Mouse (Mus musculus): ENCODE measurements around the gene Ly75. TPM values are rescaled to one million over a fixed set of nuclear protein-coding genes. Genes with fewer than 3 reads are reported as not detected.

The Ly75 gene
- polyA plus RNA-seq, 1 experiment: 20.8 TPM

DNA sequence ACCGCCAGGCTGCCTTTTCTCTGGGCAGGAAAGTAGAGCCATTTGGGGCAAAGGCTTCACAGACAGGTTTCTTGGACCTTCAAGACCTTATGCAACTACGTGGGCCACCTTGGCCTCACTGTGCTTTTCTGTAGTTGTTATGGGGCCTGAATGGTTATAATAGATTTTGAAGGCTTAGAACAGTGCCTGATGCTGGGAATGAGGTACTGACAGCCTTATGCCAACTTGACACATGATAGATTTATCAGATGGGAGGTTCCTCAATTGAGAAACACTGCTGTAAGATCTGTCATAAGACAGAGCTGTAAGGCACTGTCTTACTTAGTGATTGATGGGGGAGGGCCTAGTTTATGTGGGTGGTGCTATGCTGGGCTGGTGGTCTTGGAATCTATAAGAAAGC is 15.9 kb downstream of the Ly75 start:
- H3K27me3 ChIP-seq (ENCODE audit: control insufficient read depth, insufficient read depth, low read length): no peaks in the 10 kb centered on the region
- TF ChIP-seq POLR2A (IDR thresholded peaks at IDR 0.05; ENCODE audit: control insufficient read depth, extremely low read depth, insufficient read depth, low read length, poor library complexity) (no peak), CTCF (IDR thresholded peaks at IDR 0.05; ENCODE audit: borderline replicate concordance, control insufficient read depth, extremely low read depth, insufficient read depth, low read length, poor library complexity) (no peak)
- no peak overlapping the region for H3K27ac ChIP-seq (ENCODE audit: control insufficient read depth, insufficient read depth, low read length)
- H3K4me3 ChIP-seq (ENCODE audit: control insufficient read depth, insufficient read depth, low read length): no peak overlapping the region
- 98% methylated on average over 2 of the region's 2 CpGs for WGBS
- H3K36me3 ChIP-seq (ENCODE audit: control insufficient read depth, insufficient read depth, low read length): no peaks in the 10 kb centered on the region
- H3K4me1 ChIP-seq (replicated peaks; ENCODE audit: control insufficient read depth, insufficient read depth, low read length): no peaks in the 10 kb centered on the region; the same call in 1 of the 2 replicates
- no peak for DNase-seq

DNA sequence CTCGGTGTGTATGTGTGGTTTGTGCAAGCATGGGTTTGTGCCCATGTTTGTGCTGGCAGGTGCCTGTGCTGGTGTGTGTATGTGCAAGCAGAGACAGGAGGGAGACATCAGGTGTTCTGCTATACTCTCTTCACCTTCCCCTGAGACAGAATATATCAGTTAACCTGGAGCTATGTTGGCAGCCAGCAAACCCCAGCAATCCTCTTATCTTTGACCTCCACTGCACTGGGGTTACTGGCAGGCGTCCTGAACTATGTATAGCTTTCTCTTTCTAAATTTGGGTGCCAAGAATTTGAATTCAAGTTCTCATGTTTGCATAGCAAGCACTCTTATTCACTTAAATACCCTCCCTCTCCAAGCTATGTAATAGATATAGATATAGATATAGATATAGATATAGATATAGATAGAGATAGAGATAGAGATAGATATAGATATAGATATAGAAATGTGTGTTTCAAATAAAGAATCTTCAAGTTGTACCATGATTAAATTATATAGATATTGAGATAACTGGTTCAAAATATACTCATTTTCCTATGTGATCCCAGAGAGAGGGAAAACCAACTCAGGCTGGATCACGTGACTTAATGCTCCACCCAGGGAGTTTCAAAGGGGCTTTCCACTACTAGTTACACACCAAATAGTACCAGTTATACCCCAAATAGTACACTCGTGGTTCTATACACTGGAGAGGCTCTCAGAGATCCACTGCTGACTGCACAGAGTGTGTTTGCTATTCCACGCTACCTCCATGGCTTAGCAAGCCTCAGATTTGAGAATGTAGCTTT is 17.1 kb downstream of the Ly75 start:
- no peaks in the 10 kb centered on the region; the same call in 1 of the 2 replicates for H3K4me1 ChIP-seq (replicated peaks; ENCODE audit: control insufficient read depth, insufficient read depth, low read length)
- TF ChIP-seq CTCF (IDR thresholded peaks at IDR 0.05; ENCODE audit: borderline replicate concordance, control insufficient read depth, extremely low read depth, insufficient read depth, low read length, poor library complexity) (no peak), POLR2A (IDR thresholded peaks at IDR 0.05; ENCODE audit: control insufficient read depth, extremely low read depth, insufficient read depth, low read length, poor library complexity) (no peak)
- H3K27me3 ChIP-seq (ENCODE audit: control insufficient read depth, insufficient read depth, low read length): no peaks in the 10 kb centered on the region
- no peak overlapping the region for H3K27ac ChIP-seq (ENCODE audit: control insufficient read depth, insufficient read depth, low read length)
- H3K4me3 ChIP-seq (ENCODE audit: control insufficient read depth, insufficient read depth, low read length): no peak overlapping the region
- no peak for DNase-seq
- 92% methylated on average over 5 of the region's 5 CpGs for WGBS
- no peaks in the 10 kb centered on the region for H3K36me3 ChIP-seq (ENCODE audit: control insufficient read depth, insufficient read depth, low read length)

DNA sequence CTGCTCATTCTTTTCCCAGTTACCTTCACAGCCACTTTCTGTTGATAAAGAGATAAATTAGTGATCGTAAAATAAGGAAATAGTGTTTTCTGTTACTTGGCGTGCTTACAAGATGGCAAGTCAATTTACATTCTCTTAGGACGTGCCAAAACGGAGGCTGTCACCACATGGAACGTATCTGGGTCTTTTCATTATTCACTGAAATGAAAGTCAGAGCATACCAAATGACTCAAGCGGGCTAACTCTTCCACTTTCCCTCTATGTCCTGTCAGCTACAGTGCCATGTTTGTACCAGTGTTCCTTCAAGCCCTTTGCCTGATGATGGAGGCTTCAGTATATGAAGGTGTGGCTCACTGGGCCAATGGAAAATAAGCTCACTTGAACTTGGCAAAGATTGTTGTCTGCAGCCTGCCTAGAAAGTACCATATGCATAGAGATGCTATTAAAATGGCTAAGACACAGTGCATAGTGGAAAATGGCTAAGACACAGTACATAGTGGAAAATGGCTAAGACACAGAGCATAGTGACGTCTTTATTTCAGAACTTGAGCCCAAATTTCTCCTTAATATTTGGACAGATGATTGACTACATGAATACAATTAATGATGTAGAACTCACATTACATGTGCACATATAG is 17.8 kb downstream of the Ly75 start:
- Histone ChIP-seq H3K4me1 (replicated peaks; ENCODE audit: control insufficient read depth, insufficient read depth, low read length) (no peaks in the 10 kb centered on the region; the same call in 1 of the 2 replicates), H3K36me3 (ENCODE audit: control insufficient read depth, insufficient read depth, low read length) (no peaks in the 10 kb centered on the region), H3K4me3 (ENCODE audit: control insufficient read depth, insufficient read depth, low read length) (no peak overlapping the region), H3K27me3 (ENCODE audit: control insufficient read depth, insufficient read depth, low read length) (no peaks in the 10 kb centered on the region), H3K27ac (ENCODE audit: control insufficient read depth, insufficient read depth, low read length) (no peak overlapping the region)
- 96% methylated on average over 7 of the region's 7 CpGs for WGBS
- DNase-seq: no peak
- TF ChIP-seq CTCF (IDR thresholded peaks at IDR 0.05; ENCODE audit: borderline replicate concordance, control insufficient read depth, extremely low read depth, insufficient read depth, low read length, poor library complexity) (no peak), POLR2A (IDR thresholded peaks at IDR 0.05; ENCODE audit: control insufficient read depth, extremely low read depth, insufficient read depth, low read length, poor library complexity) (no peak)

DNA sequence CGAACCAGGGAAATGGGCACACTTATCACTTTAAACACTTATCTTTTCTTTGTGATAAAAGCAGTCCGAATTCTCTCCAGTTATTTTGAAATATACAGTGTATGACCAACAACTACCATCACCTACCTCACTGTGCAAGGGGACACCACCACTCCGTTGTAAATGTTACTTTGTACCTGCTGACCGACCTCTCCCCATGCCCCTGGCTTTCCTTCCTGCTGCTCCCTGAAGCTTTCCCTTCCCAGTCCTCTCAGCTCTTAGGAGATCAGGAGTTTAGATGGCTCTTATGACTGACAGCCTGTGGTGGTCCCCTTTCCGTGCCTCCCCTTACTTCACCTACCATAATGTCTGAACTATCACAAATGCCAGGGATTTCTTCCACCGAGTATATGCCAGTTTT is 21.0 kb downstream of the Ly75 start:
- Histone ChIP-seq H3K4me3 (ENCODE audit: control insufficient read depth, insufficient read depth, low read length) (no peak overlapping the region), H3K27ac (ENCODE audit: control insufficient read depth, insufficient read depth, low read length) (no peak overlapping the region), H3K36me3 (ENCODE audit: control insufficient read depth, insufficient read depth, low read length) (peaks cover under 1% of the 10 kb centered on the region; the same call in 1 of the 2 replicates), H3K27me3 (ENCODE audit: control insufficient read depth, insufficient read depth, low read length) (no peaks in the 10 kb centered on the region), H3K4me1 (replicated peaks; ENCODE audit: control insufficient read depth, insufficient read depth, low read length) (peaks cover 1% of the 10 kb centered on the region; the same call in 1 of the 2 replicates)
- WGBS: 97% methylated on average over 6 of the region's 6 CpGs
- TF ChIP-seq POLR2A (IDR thresholded peaks at IDR 0.05; ENCODE audit: control insufficient read depth, extremely low read depth, insufficient read depth, low read length, poor library complexity): no peak
- no peak for TF ChIP-seq CTCF (IDR thresholded peaks at IDR 0.05; ENCODE audit: borderline replicate concordance, control insufficient read depth, extremely low read depth, insufficient read depth, low read length, poor library complexity)
- DNase-seq: no peak

DNA sequence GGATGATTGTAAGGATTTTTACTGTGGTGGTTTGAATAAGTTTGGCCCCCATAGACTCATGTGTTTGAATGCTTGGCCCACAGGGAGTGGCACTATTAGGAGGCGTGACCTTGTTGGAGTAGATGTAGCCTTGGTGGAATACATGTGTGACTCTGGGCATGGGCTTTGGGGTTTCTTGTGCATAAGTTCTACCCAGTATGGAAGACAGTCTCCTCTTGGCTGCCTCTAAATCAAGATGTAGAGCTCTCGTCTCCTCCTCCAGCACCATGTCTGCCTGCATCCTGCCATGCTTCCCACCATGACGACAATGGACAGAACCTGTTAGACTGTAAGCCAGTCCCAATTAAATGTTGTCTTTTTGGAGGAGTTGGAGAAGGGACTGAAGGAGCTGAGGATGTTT is 23.3 kb downstream of the Ly75 start:
- Histone ChIP-seq H3K27me3 (ENCODE audit: control insufficient read depth, insufficient read depth, low read length) (no peaks in the 10 kb centered on the region), H3K27ac (ENCODE audit: control insufficient read depth, insufficient read depth, low read length) (no peak overlapping the region), H3K4me1 (replicated peaks; ENCODE audit: control insufficient read depth, insufficient read depth, low read length) (peaks cover 2% of the 10 kb centered on the region; the same call in 1 of the 2 replicates), H3K36me3 (ENCODE audit: control insufficient read depth, insufficient read depth, low read length) (peaks cover 8% of the 10 kb centered on the region), H3K4me3 (ENCODE audit: control insufficient read depth, insufficient read depth, low read length) (no peak overlapping the region)
- 99% methylated on average over 3 of the region's 3 CpGs for WGBS
- TF ChIP-seq CTCF (IDR thresholded peaks at IDR 0.05; ENCODE audit: borderline replicate concordance, control insufficient read depth, extremely low read depth, insufficient read depth, low read length, poor library complexity) (no peak), POLR2A (IDR thresholded peaks at IDR 0.05; ENCODE audit: control insufficient read depth, extremely low read depth, insufficient read depth, low read length, poor library complexity) (no peak)
- DNase-seq: no peak

DNA sequence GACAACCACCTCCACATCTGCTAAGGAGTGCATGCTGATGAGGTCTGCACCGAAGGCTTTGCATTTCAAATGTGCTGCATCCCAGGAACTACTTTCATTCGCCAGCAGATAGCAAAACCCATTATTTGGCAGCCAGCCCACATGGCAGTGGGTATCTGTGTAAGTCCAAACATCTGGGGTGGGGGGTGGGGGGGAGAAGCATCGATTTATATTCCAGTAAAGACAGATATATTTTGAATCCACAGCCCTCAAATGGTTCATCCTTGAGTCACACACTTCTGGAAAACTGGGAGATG is 27.8 kb downstream of the Ly75 start:
- Histone ChIP-seq H3K36me3 (ENCODE audit: control insufficient read depth, insufficient read depth, low read length) (peaks cover 17% of the 10 kb centered on the region), H3K27me3 (ENCODE audit: control insufficient read depth, insufficient read depth, low read length) (no peaks in the 10 kb centered on the region), H3K4me3 (ENCODE audit: control insufficient read depth, insufficient read depth, low read length) (no peak overlapping the region), H3K4me1 (replicated peaks; ENCODE audit: control insufficient read depth, insufficient read depth, low read length) (peaks cover 2% of the 10 kb centered on the region; the same call in 1 of the 2 replicates), H3K27ac (ENCODE audit: control insufficient read depth, insufficient read depth, low read length) (no peak overlapping the region)
- 72% methylated on average over 3 of the region's 3 CpGs for WGBS
- DNase-seq: no peak
- no peak for TF ChIP-seq CTCF (IDR thresholded peaks at IDR 0.05; ENCODE audit: borderline replicate concordance, control insufficient read depth, extremely low read depth, insufficient read depth, low read length, poor library complexity)
- no peak for TF ChIP-seq POLR2A (IDR thresholded peaks at IDR 0.05; ENCODE audit: control insufficient read depth, extremely low read depth, insufficient read depth, low read length, poor library complexity)

All from thymus, adult 2 months (tissue).